Mouse (Mus musculus): Measurements from ENCODE around the gene Ercc6l.
"Not testable (repeated sequence)": the region's sequence is repeated elsewhere in the genome, so short reads cannot be mapped to it uniquely, and the experiment has no call there.

Gene Ercc6l

DNA sequence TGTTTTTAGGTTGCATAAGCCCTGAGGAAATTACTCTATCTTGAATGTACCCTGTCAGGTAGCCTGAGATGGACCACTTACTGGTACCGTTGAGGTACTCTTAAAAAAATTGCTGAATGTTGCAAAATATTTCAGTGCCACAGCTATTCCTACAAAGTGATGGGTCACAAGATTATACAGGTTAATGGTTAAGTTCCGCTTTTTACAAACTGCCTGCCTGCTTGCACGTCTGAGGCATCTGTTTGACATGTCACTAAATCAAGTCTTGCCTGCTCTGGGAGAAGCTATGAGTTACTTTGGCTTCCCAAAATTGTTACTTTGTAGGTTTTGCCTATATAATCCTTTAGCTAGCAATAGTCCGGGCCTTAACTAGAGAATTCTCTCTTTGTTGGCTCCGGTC, 47.5 kb downstream of the Ercc6l start:
- DNase-seq (ENCODE audit: low spot score), result not testable (repeated sequence)

GRCm38 (mm10) chrX:102103830-102104229, 53.1 kb downstream of the Ercc6l start:
- DNase-seq (ENCODE audit: low spot score), result not testable (repeated sequence)

DNA sequence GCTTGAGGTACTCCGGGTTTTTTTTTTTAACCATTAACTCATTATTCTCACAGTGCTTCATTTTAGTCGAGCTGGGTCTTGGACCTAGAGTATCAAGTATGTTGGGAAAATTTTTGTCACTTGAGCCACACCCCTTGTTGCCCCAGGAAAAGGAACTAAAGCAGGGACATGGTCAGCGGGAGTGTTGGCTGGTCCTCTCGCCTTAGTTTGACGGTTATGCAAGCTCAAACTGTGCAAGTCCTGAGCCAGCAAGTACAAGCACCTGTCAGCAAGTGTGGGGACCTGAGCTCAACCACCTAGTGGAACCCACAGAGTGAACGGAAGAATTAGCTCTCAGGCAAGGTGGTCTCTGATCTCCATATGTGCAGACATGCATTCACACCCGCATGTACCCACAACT, 55.0 kb downstream of the Ercc6l start:
- no peak for DNase-seq (ENCODE audit: low spot score)

DNA sequence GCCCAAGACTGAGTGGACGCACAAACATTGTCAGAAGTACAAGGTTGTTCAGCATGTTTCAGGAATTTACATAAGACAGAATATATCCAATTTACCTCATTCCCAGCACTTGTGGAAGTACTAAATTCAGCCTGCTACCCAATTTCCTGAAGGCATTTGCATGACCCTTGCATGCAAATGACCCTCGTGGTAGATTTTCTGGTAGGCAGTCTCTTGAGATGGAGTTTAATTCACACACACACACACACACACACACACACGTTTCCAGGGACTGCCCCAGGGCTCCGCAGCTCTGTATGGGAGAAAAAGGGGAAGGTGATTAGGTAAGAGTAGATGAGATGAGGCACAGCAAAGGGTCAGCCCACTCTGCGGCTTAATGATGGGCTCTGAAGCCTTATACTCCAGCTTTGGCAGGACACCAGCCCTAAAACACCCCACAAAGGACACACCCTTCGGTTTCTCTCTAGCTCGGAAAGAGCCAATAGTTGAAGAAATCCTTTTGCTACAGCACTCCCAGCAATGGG, 62.4 kb downstream of the Ercc6l start:
- DNase-seq (ENCODE audit: low spot score), result no peak
